Mouse (Mus musculus) E14TG2a.4 (cell line): ENCODE data around the gene Hnrnpl.

Source experiments
- CTCF ChIP-seq: conservative IDR thresholded peaks from 2 replicates; pipeline ENCODE4 v1.5.1; 2014; ENCODE audit warnings: low read length
- NANOG ChIP-seq: IDR thresholded peaks from 2 replicates; pipeline ENCODE4 v1.6.1; 2014; ENCODE audit warnings: borderline replicate concordance, low read length, mixed read lengths
- POU5F1 ChIP-seq: IDR thresholded peaks from 2 replicates; pipeline ENCODE4 v1.6.1; 2014; ENCODE audit warnings: low read length, borderline replicate concordance

GRCm38 (mm10) chr7:28862817-28863499, 54.6 kb downstream of the Hnrnpl start:
- TF ChIP-seq POU5F1: no peak
- no peak for TF ChIP-seq CTCF
- no peak for TF ChIP-seq NANOG
